Mouse (Mus musculus): ENCODE results near the gene Fam185a.

Gene Fam185a

GRCm38 (mm10) chr5:21496321-21496720 is 71.6 kb downstream of the Fam185a start:
- no peak for DNase-seq

- DNase-seq, result no peak
Measured at GRCm38 (mm10) chr5:21496881-21497280, 72.1 kb downstream of the Fam185a start.

DNA sequence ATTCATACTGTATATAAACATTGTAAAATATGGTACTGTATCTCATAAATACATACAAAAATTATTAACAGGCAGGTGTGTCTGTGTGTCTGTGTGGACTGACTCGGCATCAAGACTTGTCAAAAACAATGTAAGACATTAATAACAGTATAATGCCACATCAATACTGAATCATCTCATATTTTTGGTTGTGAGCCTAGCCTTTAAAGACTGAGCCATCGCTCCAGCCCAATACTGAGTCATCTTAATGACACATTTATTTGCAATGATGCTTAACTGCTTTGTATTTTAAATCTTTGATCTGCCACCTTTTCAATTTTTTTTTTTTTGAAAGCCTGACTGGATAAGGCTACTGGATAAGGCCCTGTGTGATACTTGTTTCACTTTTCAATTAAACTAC is 73.7 kb downstream of the Fam185a start:
- DNase-seq, result no peak

DNA sequence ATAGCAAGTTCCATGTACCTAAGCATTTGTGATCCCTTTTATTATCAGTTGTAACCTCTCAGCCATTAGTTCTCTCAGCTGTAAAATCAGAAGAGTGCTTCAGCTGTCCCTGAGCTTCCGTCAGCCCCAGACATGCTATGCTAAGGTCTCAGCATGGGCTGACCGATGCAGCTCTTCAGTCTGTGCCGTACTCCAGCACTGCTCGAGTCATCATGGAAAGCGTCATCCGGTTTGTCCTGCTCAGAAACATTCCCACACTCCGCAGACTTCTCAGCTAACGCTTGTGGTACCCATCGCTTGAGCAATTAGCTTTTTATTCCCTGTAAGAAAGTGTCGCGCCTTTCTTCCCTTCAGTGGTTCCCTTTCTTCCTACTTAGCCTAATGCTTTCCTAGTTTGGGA is 74.2 kb downstream of the Fam185a start:
- no peak for DNase-seq

- no peak for DNase-seq
Measured at GRCm38 (mm10) chr5:21500133-21500532, 75.4 kb downstream of the Fam185a start.

DNA sequence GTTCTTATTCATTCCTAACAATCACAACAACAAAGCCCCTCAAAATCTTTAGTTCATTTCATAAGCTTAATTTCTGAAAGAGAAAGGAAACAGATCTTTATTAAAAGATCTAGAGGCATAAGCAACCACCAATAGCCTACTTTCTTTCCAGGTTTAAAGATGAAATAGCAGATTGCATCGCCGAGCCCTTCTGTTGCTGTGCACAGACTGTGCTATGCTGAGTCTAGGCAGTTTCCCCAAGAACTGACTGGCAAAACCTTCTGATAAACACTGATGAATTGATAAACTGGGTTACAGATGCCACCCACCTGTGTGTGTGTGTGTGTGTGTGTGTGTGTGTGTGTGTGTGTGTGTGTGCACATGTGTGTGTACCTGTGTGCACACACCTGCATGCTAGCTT is 76.2 kb downstream of the Fam185a start:
- DNase-seq, result no peak

GRCm38 (mm10) chr5:21502936-21503610 is 78.3 kb downstream of the Fam185a start:
- DNase-seq, result no peak

GRCm38 (mm10) chr5:21505159-21505558 is 80.4 kb downstream of the Fam185a start:
- DNase-seq, result no peak

- DNase-seq, result no peak
Measured at GRCm38 (mm10) chr5:21506887-21507286, 82.1 kb downstream of the Fam185a start.

DNA sequence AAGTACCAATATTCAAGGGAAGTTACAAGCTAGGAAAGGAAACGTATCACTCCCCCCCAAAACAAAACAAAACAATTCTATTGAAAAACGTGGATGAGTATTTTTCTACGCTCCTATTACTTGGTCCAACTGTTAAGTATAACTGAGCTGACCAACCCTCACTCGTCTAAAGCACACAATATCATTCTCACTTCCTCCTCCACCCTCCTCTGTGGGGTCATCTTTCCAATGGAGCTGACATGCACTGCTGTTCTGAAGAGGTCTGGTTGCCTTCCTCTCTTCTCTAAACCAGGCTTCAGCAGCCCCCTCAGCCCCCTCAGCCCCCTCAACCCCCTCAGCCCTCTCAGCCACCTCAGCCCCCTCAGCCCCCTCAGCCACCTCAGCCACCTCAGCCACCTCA is 85.0 kb downstream of the Fam185a start:
- DNase-seq, result no peak

GRCm38 (mm10) chr5:21513363-21513762 is 88.6 kb downstream of the Fam185a start:
- DNase-seq, result no peak

DNA sequence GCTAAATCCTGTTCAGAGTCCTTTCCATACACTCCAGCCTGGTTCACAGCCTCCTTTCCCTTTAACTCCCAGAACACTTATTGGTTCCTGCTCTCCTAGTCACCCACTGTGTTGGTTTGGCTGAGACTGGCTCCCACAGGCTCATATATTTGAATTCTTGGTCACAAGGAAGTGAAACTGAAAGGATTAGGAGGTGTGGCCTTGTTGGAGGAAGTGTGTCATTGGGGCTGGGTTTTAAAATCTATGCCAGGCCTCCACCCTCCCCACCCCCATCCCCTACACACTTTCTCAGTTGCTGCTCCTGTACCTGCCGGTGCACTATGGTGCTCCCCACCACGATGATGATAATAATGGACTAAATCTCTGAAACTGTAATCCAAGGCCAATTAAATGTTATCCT is 92.8 kb downstream of the Fam185a start:
- DNase-seq, result no peak

- no peak for DNase-seq
Measured at GRCm38 (mm10) chr5:21518207-21518606, 93.4 kb downstream of the Fam185a start.

DNA sequence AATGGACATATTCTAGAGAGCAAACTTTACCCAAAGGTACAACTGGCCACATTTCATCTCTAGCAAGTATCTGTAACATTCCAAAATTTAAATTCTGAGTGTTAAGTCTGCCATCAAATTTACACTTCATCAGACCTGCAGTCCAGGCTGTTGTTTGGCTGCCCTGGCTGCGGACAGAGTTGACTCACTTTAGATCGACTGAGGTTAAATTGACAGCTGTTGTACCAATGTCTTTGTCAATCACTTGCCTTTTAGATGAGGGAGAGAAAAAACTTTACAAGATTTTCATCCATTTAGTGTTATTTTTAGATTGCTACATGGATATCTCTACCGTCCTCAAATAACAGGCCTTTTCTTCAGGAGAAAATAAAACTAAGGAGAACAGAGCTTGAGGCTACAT is 94.4 kb downstream of the Fam185a start:
- no peak for DNase-seq

DNA sequence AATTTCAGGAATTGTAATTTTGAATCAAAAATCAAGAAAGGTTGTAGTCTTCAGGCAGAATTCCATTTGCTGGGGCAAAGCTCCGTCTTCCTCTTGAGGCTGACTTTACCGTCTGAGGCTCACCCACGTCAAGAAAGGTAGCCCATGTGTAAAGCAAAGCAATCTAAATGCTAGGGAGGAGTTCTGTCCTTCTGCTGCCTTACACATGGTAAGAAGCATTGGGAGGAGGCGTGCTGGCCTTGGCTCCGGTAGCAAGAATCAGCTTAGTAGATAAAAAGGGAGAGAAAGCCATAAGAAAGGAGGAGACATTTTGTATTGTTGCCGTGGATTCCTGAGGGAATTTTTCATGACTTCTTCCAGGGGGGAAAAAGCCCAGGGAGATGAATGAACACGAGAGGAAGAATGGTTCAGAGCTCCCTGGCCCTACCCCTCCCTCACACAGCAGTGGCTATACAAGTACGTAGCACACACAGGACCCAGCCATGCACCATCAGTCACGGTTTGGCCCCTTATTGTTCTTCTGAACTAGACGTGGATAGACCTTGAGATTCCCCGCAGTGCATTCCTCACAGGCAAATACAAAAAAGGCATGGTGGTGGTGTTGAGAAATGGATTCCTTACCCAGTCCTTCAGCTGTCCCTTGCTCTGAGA is 102.2 kb downstream of the Fam185a start:
- no peak for DNase-seq

DNA sequence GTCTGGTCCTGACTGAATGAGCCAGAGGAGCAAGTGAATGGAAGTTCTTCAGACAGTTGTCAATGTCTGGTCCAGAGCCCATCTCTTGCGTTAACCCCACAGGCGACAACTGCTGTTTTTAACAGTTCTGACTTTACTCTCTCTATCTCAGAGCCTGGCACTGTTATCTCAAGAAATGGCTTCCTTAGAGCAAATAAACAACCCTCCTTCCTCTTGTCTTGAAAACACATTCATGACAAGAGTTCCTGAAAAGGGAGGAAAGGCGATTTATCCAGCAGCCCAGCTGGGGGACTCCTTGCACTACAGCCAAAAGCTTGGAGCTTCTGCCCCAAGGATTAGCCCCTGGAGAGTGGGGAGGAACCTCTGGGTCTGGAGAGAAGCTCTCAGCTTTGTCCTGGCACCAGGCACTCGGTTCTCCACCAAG is 102.7 kb downstream of the Fam185a start:
- no peak for DNase-seq

- no peak for DNase-seq
Measured at GRCm38 (mm10) chr5:21528068-21528842, 103.5 kb downstream of the Fam185a start.

DNA sequence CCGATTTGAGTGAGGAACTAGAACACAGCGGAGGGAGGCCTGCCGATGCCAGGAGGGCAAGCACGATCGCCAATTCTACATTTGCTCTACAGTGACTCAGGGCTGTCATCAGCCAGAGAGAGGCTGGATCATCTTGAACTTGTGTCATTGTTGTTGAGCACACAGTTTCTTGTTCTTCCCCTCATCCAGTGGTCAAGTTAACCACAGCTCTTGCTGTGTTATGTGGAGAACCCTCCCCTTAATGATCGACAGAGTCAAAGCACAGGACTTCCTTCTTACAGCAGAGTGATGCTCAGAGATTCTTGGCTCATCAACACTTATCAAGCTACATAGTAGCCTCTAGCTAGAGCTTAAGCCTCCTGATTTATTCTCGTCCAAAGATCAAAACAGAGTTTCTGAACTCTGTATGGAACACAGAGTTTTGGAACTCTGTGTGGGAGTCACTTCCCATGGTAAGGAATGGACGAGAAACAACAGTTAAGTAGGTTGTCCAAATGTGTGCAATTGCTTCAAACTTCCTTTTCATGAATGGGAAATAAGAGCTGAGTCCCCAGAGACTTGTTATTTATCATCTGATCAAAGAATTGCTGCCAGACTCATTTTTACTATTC is 104.5 kb downstream of the Fam185a start:
- no peak for DNase-seq
